ENCODE assay signal across 21 mouse cellular contexts in genomic region chr17:12165701-12166100, GRCm38 (mm10).
"Had no signal": no experiment of that assay in that cellular context is flagged by ENCODE, and none has a peak within 500 bp of the region (broad histone marks: within the 10 kb centered on the region; RNA-seq: fewer than 3 reads in every experiment).

No protein-coding gene starts in this region.

- H3K9me3 ChIP-seq: intestine, embryonic 15.5 days; kidney, embryonic 15.5 days; limb, embryonic 10.5 days; limb, embryonic 13.5 days; megakaryocyte, embryonic 14.5 days; midbrain, embryonic 10.5 days; midbrain, embryonic 13.5 days; neural tube, embryonic 13.5 days; stomach, embryonic 15.5 days had no signal

- H3K36me3 ChIP-seq: intestine, embryonic 15.5 days; stomach, embryonic 15.5 days had no signal

- H3K4me3 ChIP-seq: intestine, embryonic 15.5 days; kidney, embryonic 15.5 days; limb, embryonic 10.5 days; limb, embryonic 13.5 days; megakaryocyte, embryonic 14.5 days; midbrain, embryonic 10.5 days; midbrain, embryonic 13.5 days; myocyte; neural tube, embryonic 13.5 days; stomach, embryonic 15.5 days had no signal

- H3K27ac ChIP-seq: intestine, embryonic 15.5 days; kidney, embryonic 15.5 days; limb, embryonic 10.5 days; limb, embryonic 13.5 days; macrophage; midbrain, embryonic 10.5 days; midbrain, embryonic 13.5 days; neural tube, embryonic 13.5 days; stomach, embryonic 15.5 days had no signal

- DNase-seq: kidney, adult 11 months; kidney, adult 8-10 months; kidney, postnatal 10 days; kidney, postnatal 4 days; layer of hippocampus, adult 9-11 months; lung, embryonic 14.5 days; retina, postnatal 1 day; right cerebral cortex, postnatal 25 days had no signal

- H3K27me3 ChIP-seq: intestine, embryonic 15.5 days; kidney, embryonic 15.5 days; limb, embryonic 13.5 days; midbrain, embryonic 13.5 days; neural tube, embryonic 13.5 days; stomach, embryonic 15.5 days had no signal

- ATAC-seq: intestine, embryonic 15.5 days; lung, postnatal 0 days; midbrain, embryonic 13.5 days; midbrain, embryonic 16.5 days had no signal

- H3K4me2 ChIP-seq: intestine, embryonic 15.5 days; kidney, embryonic 15.5 days; limb, embryonic 13.5 days; lung, embryonic 14.5 days; midbrain, embryonic 13.5 days; neural tube, embryonic 13.5 days; stomach, embryonic 15.5 days had no signal

- H3K9ac ChIP-seq: intestine, embryonic 15.5 days; kidney, embryonic 15.5 days; limb, embryonic 13.5 days; lung, embryonic 14.5 days; midbrain, embryonic 13.5 days; neural tube, embryonic 13.5 days; stomach, embryonic 15.5 days had no signal
